Mouse (Mus musculus) left cerebral cortex, adult 11 months (tissue): ENCODE results near the gene Cmah.

Source experiments
- DNase-seq: peaks from one replicate; pipeline ENCODE4 v3.0.0; 2022; ENCODE audit warnings: low spot score

Cmah gene

DNA sequence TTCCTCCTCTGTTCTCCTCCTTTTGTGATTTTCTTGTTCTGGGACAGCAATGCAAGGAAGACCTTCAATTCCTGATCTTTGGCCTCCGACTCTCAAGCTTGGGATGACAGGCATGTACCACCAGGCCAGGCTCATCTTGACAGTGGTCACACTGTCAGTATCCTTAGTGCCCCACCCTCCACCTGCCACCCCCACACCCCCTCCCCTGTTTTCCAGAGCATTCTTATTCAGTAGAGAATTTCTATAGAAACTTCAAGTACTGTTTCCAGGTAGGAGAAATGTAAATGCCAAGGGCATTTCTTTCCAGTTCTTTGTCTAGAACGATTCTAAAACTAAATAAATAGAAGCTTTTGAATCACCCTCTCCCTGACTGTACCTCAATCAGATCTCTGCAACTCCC lies 190.6 kb downstream of the Cmah start:
- DNase-seq = no peak

DNA sequence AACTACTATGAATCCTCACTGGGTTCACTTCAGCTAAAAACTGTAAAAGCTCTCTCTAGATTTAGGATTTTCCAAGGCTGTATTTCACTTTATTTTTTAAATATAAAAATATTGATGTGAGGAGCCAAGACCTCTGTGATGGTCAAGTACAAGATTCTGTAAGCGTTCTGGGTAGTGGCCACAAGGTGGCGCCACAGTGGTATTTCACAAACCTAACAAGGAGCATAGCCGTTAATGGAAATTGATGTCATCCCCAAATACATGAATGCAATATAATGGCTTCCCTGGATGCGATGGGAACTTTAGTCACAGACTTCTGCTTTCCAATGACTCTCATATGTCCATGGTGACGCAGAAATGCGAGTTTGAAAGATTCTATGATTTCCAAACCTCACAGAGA lies 191.7 kb downstream of the Cmah start:
- DNase-seq = no peak

DNA sequence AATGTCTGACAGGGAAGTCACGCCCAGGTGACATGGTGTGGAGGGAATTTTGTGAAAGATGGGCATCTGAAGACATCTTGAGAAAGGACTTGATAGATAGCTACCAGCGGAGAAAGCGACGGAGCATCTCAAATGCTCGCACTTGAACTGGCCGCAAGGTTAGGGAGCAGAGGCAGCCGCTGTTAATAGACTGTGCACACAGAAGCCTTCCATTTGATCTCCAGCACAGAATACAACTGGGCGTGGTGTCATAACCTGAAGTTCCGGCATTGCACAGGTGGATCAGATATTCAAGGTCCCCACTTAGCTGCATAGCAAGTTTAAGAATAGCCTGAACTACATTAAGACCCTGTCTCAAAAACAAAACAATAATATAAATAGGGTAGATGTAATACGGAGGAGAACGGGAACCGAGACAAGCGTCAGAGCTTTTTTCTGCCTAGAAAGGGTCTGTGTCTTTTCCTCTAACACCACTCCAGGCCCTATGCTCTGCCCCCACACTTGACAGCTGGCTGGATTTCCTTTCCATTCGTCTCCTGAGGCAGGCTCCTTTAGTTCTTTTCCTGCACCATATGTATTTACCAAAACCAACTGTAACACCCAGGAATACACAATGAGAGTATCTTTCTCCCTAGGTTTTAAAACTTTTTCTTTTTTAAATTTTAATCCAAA lies 192.9 kb downstream of the Cmah start:
- DNase-seq = no peak

DNA sequence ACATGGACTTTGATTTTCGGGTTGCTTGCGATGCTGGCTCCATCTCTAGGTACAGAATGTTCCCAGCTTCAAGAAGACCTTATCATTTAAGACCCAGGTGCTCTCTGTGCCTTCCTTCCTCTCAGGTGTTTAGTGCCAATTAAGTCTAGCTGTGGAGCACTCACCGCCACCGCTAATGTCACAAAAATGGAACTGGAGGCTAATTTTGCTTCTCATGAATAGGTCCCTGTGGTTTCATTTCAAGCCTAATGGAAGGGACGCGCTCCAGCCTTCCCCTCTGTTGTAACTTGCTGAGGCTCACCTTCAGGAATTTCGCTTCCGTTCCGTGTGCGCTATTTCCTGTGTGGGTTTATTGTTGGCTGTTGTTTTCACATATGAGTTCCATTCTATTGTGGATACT lies 193.6 kb downstream of the Cmah start:
- DNase-seq = no peak

DNA sequence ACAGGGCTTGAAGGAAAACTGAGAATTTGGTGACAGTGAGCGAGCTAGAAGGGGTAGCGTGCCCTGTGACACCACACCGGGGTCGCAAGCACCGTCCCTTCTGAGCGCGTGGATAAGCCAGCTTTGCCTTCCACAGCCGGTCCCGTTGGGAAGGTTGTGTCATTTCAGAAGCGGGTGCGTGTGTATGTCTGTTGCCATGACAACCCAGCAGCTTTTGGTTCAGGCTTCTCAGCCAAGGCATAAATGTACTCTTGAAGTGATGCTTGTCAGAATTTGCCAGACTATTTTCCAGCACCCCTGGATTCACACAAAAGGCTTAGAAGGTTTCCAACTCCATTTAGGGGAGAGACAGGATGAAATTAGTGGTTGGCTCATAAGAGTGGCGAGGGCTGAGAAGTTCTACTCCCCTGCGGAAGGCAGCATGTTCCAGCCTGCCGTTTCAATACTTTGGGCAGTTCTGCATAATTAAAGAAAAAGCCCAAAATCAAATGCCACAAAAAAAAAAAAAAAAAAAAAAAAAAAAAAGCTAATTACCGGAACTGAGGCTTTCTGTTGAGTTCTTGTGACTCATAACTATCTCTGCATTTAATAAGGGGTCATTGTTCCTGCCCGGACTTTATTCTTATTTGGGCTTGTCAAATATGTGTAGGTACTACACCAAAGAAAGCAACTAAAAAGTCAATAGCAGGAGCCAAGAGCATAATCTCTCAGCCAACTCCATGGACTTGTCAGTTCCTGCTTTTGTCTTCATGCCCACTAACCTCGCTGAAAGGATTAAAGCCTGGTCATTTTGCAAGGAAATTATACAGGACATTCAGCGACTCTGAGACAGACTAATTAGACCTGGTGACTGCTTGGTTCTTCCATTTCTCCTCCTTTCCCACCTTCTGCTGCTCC lies 194.5 kb downstream of the Cmah start:
- DNase-seq = peak; percentile 83

DNA sequence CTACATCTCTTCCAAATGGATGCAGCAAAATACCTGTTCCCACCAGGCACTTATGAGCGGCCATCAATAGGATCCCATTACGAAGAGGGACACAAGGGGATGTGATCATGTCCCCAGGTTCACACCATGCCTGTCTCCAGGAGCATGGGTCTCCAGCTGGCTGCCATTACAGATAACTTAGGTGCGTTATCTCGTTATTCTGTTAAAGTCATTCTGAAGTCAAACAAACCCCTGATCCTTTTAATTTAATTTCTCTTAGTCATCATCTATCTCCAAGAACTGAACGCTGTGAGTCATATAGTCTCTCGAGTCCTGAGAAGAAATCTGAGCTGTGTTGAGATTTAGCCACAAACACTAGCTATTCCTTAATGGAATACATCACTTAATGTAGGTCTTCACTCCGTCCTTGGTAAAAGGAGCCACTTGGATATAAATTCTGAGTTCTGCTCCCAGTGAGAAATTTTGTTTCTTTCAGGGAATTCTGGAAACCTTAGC lies 195.2 kb downstream of the Cmah start:
- DNase-seq = no peak

DNA sequence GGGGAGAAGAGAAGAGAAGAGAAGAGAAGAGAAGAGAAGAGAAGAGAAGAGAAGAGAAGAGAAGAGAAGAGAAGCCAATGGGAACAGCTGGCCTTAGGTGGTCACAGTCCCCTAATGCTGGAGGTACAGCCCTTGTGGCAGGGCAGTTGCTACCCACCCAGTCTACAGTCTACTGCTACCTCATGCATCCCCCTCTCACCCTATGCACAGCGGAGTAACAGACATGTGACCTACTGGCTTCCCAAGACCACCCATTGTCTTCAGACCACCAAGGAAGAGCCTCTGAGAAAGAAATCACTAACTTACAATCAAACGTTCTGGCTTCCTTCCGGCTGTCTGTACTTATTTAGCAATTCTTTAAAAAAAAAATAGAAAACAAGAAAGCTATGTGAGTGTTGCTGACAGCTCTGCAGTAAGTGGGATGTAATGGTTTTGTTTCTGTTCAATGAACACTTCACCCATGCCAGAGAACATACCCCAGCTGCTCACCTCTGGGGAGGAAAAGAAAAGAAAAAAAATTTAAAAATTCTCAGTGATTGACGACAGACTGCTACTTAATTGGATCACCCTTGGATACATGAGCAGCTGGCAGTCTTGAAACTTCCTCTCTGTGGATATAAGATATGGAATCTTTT lies 196.5 kb downstream of the Cmah start:
- no peak for DNase-seq

DNA sequence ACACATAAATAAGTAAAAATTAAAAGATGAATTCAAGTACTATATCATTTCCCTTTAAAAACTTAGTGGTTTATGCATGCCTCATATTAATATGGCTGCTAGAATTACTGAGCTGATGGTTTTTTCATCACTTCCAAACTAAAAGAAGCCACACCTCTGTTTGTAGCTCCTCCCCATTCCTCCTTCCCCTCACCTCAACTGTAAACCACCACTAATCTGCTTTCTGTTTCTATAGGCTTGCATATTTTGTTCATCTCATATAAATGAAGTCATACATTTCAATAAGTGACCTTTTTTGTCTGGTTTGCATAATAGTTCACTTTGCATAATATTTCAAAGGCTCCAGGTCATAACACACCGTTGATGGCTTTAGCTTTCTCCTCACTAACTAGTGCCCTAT lies 197.3 kb downstream of the Cmah start:
- no peak for DNase-seq

DNA sequence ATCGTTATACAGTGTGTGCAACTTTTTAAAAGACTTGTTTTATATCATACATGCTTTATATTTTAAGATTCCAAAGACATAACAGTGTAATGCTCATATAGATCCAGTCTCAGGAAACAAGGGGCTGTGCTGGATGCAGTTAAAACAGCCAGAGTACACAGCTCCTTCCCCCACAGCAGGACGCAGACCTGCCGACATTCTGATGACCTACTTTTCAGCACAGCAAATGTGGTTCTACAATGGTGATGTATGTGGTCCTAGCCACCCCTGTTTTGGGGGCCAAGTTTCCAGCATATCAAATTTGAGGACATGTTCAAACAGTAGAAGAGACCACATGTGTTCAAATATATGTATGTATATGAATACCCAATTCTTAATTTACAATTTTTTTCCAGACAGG lies 198.3 kb downstream of the Cmah start:
- no peak for DNase-seq

DNA sequence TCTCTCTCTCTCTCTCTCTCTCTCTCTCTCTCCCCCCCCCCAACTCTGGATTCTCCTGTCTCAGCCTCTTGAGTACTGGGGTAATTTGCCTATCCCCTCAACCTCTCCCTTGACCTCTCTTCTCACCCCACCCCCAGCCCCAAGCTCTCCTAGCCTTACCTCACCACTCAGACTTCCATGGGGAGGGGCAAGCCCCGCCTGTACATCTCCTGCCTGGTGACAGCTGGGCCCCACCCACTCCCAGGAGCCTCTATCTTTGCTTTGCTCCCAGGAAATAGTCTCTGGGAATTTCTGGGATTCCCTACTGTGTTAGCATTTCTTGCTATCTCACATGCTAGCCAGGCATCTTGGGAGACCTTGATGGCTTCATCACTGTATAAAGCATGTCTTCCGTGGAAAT lies 199.7 kb downstream of the Cmah start:
- DNase-seq = no peak
